Mouse (Mus musculus): ENCODE results near the gene Znrf3.

DNA sequence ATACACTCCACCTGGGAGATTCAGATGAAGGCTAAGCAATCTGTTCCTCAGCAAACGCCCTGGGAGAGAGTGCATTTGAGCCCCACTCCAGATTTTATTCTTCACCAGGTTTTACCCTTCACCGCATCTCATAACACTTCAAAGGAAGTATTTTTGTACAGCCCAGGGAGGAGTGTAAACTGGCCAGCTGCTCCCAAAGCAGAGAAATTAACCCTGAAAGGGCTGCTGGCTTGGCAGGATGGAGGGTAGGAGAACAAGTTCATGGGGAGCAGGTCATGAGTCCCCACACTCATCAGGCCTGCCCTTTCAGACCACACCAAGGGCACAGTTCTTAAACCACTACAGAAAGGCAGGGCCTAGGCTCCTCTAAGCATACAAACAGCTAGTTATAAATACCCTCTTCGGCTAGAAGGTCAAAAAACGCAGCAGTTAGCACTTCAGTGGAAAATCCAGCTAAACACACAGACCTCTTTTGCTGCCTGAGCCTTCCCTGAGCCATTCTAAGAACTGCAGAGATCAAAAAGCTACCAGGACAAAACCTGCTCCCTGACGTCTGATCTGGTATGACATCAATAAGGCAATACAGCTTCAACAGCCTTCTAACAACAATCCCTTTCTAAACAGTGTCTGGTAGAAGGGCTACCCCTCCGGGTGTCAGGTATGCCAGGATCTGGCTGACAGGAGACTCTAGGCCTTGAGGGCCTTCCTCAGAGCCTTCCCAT, 28.9 kb downstream of the Znrf3 start:
- TF ChIP-seq CTCF (IDR thresholded peaks at IDR 0.05; ENCODE audit: insufficient read depth, low read depth, low read length), result no peak
- no peak for TF ChIP-seq POLR2A (IDR thresholded peaks at IDR 0.05; ENCODE audit: insufficient read depth, low read depth, low read length)
